Mouse (Mus musculus) frontal cortex, adult 2 months (tissue): Measurements from ENCODE around the gene C1qtnf1. TPM values are rescaled to one million over a fixed set of nuclear protein-coding genes. Genes with fewer than 3 reads are reported as not detected.
A peak's percentile ranks its signal among the peaks of the same experiment; 100 is the strongest.

Experiments used
- DNase-seq, 2 experiments: peaks; one replicate each; pipeline ENCODE4 v3.0.0; 2022; ENCODE audit warnings: low spot score in 1 of 2; ENCODE audit errors: extremely low spot score in 1 of 2
- polyA plus RNA-seq: library from polyadenylated mRNA; depleted of rRNA; stranded (reverse); fragments of >200 nt; gene quantifications from 2 replicates; pipeline ENCODE4 v1.2.3, GENCODE M21; 2012

Gene C1qtnf1
- polyA plus RNA-seq, 1 experiment, result 3.4 TPM

DNA sequence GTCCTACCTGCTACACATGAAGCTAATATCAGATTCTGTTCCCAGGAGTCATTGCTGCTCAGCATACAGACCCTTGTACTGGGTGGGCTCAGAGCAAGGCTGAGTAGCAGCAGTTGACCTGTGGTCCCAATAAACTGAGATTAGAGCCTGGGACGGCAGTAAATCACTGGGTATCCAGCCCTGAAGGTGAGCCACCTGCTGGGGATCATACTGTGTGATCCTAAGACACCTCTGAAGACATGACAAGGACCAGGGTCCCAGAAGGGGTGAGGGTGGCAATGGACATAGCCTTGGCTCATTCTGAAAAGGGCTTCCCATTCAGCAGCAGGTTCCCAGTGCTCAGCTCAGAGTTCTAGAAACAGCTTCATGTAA, 17.9 kb upstream of the C1qtnf1 start:
- DNase-seq, result no peak

DNA sequence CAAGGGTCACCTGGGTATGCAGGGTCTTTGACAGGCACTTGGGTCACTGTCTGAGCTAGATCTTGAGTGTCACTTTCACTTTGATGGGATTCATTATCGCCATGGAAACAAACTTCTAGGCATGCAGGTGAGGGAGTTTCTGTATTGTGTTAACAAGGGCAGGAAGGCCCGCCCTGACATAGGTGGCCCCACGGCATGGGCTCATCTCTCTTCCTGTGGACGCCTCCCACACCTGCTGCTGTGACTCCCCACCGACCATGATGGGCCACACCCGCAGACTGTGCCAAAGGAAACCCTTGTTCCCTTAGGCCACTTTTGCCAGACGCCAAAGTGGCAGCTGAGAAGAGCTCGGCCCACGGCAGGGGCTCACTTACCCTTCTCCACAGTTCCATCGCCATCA, 17.5 kb upstream of the C1qtnf1 start:
- DNase-seq, result no peak

DNA sequence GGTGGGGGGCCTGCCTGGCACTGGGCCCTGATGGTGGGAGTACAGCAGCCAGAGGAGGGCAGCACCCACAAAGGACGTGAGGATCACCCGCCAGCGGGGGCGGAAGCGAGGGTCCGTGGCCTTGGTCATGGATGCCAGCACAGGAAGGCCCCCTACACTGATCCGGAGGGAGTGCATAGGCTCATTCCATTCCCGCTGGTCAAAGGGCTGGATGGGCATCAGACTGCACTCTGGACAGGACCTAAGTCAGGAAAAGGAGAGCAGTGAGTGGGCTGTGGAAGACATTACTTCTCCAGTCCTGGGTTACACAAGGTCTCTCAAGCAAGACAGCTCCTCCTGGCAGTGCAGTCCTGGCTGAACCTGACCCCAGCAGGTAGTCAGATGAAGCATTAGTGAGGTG, 16.7 kb upstream of the C1qtnf1 start:
- DNase-seq, result no peak

DNA sequence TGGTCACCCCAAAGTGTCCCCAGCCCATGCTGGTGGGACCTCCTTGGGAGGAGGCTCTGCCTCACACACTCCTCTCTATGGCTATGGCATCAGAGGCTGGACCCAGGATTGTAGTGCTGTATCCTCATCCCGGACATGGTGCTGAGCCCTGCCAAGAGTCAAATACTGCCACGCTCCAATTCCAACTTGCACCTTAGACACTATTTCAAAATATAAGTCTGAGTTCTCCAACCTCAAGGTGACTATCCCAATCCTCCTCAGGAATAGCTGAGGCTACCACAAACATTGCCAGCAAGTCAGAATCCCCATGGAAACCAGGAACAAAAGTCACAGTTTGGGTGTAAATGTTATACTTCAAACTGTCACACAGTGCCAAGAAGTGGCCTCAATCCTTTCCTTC, 15.4 kb upstream of the C1qtnf1 start:
- no peak for DNase-seq

DNA sequence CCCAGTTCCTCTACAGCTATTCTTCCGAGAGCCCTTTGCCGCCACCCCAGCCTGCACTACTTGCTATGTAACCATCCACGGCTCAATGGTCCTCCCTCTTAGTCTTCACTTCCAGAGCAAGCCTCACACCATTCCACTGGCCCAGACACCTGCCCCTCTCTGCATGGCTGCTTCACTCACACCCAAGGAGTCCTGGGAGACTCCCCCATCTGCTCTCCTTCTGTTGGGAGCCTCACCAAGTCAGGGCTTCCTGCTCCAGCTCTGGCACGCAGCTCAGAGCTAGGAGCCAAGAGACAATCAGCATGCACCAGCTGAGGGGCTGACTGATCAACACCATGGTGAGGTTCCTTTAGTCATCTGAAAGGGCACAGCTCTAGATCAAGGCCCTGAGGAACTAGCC, 14.9 kb upstream of the C1qtnf1 start:
- DNase-seq, result peak in 1 of 2 experiments; percentile 25

DNA sequence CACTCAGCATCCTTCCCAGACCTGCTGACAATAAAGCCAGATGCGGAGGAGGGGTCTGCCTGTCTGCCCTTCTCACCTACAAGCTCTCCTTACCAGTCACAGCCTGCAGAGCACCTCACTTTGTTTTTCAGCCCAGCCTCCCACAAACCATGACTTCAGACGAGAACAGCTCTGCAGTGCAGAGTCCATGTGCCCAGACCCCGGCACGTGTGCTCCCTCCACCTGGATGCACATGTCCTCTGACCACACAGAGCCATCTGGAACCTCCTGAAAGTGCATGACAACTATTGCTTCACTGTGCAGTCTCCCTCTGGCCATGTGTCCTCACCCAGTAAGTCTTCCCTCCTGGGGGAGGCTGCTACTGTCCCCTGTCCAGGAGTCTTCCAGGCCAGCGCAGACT, 13.7 kb upstream of the C1qtnf1 start:
- DNase-seq, result no peak

DNA sequence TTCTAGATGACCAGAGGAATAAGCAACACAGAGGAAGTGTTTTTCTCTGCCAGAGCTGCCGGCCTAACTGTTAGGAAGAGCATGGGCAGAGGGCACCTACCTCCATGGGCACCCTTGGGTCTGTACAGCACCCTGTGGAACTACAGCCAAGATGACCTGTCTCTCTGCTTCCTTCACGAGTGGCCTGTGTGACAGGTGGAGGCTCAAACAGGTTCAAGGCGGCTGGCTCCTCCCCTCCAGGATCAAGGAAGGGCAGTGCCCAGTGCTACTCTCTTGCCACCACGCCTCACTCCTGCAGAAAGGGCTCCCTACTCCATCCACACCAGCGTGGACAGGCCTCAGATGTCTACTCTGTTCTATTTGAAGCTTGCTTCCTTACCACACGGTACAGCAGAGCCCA, 12.4 kb upstream of the C1qtnf1 start:
- no peak for DNase-seq

DNA sequence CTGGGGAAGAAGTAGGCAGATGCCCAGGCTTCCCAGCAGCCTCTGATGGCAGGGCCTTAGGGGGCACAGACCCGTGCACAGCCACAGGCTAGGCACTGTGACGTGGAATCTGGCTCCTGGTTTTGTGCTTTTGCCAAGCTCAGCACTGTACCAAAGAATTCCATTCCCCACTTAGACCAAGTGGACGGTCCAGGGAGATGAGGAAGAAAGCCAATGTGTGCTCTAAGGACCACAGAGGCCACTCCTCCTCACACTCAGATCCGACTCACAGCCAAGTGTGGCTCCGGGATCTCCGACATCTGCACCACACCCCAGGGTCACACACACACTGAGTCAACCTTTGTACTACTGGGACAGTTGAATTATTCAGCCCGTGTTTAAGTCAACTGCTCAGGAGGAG, 12.0 kb upstream of the C1qtnf1 start:
- no peak for DNase-seq

DNA sequence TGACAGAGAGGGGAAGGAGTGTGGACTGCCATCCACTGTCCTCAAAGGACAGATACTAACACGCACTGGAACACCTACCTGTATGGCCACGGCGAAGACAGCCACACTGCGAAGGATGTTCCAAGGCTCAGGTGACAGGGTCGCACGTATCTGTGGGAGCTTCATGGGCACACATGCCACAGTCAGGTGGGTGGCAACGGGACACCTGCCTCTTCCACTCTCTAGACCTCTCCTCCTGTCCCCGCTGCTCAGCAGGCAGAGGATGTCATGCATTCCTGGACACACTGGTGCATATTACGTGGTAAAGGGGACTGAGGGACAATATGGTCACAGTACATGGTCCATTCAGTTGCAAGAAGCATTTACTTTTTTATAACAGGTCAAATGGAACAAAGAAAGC, 10.5 kb upstream of the C1qtnf1 start:
- DNase-seq, result no peak

DNA sequence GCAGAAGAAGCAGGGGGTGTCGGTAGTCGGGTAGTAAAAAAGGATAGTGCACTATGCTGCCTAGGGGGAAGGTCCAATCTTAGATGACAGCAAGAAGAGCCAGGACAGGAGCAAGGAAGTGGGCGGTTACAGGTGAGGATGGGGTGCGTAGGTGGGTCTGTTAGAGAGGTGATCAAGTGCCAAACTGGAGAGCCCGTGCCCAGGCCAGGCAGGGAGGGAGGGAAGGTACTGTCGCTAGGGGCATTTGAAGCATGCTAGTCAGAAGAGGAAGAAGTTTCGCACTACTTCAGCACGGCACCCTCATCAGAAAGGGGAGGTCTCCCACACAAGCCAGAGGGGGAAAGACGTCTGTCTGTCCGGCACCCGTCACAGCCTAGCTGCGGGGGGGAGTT, 9.6 kb upstream of the C1qtnf1 start:
- DNase-seq, result no peak

DNA sequence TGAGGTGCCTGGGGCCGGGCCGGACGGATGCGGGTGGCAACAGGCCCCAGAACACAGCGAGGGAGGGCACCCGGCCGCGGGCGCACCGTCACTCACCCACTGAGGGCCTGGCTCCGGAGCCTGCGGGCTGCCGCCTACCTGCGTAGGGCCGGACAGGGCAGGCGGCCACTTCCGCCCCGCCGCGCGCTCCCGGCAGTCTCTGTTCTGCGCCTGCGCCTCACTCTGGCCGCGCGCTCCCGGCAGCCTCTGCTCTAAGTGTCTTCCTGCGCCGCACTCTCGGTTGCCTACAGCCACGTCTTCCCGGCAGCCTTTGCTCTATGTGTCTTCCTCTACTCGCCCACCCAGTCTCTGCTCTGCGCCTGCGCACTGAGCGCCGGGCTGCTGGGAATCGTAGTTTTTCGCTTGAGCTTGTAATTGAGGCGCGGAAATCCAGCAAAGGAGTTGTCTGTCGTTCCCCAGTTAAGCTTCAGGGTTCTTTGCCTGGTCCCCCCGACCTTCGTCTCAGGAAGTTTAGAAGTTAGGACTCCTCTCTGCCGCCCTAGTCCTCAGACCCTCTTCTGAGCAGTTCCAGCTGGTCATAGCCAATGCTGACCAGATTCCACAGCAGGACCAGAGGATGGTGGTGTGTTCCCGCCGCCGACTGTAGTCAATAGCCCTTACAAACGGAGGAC, 9.0 kb upstream of the C1qtnf1 start, which contains the start of gene Cant1:
Gene Cant1, minus strand, starts transcription at position 253 of the 671 bp plus-strand sequence.
- peak; percentile 99 for DNase-seq

DNA sequence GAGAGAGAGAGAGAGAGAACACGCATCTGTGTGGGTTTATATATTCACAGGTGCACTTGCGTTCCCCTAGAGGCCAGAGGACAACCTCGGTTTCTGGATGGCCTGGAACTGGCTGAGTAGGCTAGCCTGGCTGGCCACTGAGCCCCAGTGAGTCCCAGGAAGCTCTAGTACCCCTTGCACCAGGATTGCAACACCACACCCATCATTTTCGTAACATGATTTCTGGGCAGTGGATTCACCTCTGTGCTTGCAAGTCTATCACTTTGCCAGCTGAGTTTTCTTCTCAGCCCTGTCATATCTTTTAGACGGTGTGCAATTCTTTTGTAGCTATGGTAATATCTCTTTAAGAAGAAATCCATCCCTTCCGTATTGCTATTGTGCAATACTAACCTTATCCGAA, 7.7 kb upstream of the C1qtnf1 start:
- DNase-seq, result no peak

DNA sequence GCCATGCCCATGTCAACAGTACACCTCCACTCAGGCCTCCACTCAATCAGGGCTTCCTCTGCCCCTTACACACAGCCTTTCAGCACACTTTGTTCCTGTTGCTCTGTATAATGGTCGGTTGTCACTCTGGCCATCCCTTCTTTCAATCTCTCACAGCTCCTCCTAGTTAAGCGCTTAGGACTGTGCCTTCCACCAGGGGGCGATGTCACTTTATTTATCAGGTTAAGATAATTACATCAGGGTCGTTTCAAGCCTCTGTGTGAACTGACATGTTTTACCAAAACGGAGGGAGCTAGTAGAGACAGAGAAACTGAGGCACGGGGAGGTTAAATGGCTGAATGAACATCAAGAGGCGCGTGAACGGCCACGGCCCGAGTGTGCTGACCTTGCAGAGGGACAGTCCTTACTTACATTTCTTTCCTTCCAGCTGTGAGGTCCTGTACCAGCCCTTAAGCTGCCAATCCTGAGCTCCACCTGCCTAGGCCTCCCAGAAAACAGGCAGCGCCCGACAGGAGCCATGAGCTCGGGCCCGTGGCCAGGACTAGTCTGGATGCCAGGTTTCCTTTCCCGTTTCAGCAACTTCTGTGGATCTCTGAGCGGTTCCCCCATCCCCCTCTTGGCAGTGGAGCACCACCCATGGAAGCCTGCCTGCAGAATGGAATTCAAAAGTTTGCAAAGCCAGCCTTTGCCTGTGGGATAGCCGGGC, 4.6 kb upstream of the C1qtnf1 start:
- DNase-seq, result peak; percentile 46 to 88

DNA sequence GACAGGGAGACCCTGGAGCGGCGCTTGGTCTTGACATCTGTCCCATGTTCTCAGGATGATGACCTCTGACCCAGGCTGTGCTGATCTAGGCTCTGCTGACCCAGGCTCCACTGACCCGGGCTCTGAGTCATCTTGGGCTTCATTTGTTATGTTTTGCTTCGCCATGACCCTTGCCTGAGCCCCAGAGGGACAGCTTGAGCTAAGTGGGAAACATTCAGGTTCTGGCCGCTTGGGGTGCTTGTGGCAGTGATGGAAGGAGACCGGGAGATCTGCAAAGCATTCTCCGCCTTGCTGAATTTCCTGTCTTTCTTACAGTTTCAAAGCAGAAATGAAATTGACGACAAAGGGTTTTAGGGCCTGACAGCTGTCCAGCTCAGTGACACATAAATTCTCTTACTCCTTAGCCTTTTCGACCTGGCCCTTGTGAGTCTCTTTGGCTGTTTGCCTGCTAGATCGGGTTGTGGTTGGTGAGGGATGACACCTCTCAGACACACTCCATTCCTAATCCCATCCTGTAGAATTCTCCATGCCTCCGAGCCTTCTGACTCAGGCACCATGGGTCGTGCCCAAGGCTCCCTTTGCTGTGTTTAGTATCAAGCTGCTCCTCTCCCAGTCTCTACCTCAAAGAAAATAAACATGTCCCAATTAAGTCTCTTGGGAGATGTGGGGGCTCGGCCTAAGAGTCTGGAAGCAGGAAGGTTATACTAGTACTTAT, 3.2 kb upstream of the C1qtnf1 start:
- no peak for DNase-seq

DNA sequence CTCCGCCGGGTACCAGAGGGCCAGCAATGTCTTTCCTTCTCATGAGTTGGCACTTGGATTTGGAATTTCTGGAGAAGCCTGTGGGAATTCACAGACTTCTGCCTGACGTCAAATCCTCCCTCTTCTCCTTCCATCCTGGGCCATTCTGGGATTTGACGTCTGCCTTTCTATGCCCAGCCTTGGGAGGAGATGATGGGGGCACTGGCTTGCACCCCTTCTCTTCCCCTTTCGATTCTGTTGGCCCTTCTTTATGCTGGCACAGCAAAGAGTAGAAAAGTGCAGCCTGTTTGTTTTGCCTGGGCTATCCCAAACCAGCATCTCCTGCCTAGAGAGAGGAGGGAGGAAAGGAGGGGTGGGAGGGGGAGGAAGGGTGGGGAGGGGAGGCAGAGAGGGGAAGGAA, 1.2 kb upstream of the C1qtnf1 start:
- no peak for DNase-seq

DNA sequence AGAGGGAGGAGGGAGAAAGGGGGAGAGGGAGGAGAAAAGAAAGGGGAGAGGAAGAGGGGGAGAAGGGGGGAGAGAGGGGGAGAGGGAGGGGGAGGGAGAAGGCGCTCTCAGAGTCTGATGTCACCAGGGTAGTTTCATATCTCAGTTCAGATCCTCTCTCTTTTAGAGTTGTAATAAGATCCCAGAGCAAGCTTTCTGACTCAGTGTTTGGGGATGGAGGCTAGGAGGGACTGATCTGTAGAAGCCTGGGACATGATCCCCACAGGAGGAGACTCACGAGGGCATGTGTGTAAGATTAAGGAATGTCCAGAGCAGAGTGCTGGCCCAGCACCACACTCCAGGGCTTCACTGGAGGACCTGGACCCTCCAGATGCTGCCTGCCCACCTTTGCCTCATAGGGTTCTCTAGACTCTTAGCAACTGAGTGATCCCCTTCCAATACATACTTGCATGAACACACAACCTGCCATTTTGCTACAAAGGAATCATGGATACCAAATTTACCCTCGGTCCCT, 680 bp upstream of the C1qtnf1 start:
- DNase-seq, result no peak

DNA sequence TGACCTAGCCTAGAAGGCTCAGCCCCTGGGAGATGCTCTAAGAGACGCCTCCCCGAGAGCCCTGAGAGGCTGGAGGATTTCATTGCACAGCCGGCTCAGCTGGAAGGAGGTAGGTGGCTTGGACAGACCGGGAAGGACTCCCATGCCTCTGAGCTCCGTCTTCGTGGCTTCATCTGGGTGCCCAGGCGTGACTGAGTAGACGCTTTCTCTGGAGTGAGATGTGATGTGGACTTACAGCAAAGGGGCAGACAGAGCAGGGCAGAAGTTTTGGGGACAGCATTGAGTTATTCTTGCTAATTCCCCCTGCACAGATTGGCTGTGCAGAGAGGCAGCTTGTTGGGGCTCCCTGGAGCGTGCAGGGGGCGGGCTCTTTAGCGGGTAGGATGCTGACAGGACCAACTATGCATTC, 461 bp downstream of the C1qtnf1 start:
- DNase-seq, result peak in 1 of 2 experiments; percentile 10

DNA sequence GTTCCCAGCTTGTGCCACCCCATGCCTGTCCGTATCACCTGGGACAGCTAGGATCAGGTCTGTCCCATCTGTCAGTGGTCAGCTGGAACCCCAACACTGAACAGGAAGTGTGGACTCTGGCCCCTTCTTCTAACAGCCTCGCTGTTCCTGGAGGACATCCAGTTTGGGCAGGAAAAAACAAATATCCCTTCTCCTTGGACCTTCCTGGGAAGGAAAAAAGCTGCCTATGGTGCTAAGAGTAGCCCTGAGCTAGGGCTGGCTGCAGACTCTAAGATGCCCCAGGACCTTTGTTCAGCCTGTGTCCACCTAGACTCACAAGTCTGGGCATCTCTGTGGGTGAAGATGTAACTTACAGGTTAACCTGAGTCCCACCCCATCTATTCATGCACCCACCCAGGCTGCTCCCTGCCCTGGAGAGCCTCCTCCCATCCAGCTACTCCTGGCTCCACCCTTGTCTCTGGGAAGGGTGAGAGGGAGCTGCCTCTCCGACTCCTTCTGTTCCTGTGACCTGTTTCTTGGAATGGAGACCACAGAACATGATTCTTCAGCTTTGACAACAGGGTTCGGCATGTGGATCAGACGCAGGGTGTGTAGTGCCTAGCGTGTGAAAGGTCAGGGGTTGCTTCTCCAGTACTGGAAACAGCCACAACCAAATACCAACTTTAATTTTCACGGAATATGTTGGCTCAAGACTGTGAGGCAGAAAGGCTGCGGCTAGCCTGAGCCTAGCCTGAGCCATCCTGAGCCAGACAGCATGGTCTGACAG, 1.1 kb downstream of the C1qtnf1 start:
- no peak for DNase-seq

DNA sequence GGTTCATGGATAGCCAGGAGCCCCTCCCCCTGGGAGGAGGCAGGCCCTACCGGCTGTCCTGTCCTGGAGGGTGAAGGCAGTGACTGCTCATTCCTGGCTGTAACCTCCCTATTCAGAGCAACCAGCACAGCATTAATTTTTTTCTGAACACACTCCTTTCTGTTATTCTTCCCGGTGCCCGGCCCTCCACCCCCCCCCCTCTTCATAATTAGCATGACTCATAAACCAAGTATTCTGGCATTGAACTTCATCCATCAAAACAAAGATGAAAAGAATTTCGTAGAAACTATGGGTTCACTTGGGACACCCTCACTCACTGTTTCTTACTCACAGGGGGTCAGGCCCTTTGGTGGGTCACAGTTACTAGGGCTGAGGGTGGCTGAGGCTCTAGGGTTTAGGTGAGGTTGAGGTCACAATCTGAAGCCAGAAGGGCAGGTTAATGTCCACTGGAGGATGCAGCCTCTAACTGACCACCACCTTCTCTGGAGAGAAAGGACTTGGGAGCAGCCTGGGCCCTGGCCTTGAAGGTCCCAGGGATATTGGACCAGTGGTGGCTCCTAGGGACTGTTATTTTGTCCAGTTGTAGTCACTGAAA, 2.4 kb downstream of the C1qtnf1 start:
- DNase-seq, result no peak

DNA sequence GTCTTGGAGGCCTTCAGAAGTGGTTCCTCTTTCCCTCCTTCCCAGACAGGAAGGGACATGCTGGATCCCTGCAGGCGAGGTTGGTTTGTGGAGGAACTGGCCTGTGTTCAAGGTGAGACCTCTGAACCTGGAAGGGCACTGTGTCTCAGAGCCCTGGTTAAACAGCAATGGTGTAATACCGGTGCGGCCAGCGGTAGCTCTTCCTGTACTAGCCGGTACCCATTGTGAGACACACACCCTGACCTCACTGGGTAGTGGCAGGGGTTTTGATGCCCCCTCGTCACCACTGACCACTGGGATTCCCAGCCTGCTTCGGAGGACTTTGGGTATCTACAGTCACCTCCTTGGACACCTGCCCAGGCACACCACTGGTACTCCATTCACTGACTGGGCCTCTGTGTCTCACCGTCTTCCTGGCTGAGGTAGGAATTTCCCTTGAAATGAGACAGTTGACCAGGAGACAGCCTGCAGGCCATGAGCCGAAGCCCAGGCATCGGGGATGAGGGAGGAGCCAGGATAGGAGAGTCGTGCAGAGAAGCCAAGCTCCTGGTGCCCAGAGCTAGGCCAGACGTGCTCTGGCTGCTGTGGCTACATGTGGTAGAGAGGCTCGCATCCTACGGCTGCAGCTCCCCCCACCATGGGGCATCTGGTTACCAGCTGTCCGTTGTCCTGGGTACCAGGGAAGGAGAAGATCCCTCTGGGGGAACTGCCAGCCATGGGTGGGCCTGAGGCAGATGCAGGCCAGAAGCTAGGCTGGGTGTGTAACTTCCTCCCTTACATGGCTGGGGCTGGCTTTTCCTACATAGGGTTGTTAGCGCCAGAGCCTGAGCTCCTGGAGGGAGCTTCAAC, 3.3 kb downstream of the C1qtnf1 start:
- DNase-seq, result no peak
